Mouse (Mus musculus): ENCODE data around the gene Pcmtd2. TPM values are rescaled to one million over a fixed set of nuclear protein-coding genes. Genes with fewer than 3 reads are reported as not detected.

The Pcmtd2 gene
- polyA plus RNA-seq, 1 experiment = 7.6 TPM

DNA sequence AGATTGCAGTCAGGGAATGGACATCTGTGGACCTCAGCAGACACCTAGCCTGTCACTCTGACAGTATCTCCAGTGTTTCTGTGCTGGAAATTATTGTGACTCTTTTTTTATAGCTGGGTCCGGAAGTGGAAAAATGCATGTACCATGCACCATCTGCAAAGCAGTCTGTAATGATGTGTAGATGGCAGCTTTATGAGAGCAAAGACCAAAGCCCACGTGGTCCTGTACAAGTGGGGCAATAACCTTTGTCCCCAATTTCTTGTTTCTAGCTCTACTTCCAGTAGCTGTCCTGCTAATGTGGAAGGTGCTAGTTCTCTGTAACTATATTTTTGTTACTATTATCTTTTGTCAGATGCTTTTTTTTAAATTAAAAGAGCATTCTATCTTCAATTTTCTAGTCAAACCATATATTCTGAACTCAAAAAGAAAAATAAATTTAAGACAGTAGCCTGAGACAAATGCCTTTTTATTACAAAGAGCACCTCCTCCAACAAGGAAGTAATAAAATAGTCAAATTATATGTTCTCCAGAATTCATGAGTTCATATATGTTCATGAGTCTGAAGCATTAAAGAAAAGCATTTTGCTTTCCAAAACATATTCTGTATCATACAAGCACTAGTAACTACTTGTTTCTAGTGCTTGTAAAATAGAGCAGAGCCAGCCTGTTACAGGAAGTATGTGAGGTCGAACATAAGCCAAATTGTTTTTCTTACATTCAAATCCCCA is 45.5 kb downstream of the Pcmtd2 start:
- Histone ChIP-seq H3K36me3 (ENCODE audit: control insufficient read depth, insufficient read depth, low read length) (no peaks in the 10 kb centered on the region), H3K27ac (ENCODE audit: insufficient read depth, low read depth, low read length) (no peak overlapping the region), H3K27me3 (ENCODE audit: control insufficient read depth, insufficient read depth, low read length) (no peaks in the 10 kb centered on the region), H3K4me3 (ENCODE audit: low read depth, low read length) (no peak overlapping the region), H3K4me1 (ENCODE audit: control insufficient read depth, insufficient read depth, insufficient read length, low read length) (no peaks in the 10 kb centered on the region; the same call in 1 of the 2 replicates)
- WGBS = 27% methylated on average over 3 of the region's 3 CpGs
- TF ChIP-seq CTCF (IDR thresholded peaks at IDR 0.05; ENCODE audit: extremely low read depth, insufficient read length, insufficient replicate concordance, low read depth, low read length) = no peak
- no peak for TF ChIP-seq POLR2A (IDR thresholded peaks at IDR 0.05; ENCODE audit: low read depth, low read length)

Other genes with a start within 250 kb of the Pcmtd2 start
- gene Prpf6, start 246.0 kb upstream of the Pcmtd2 start, polyA plus RNA-seq (2012; rRNA removed) = 4.9 and 10.4 TPM in 2 replicates
- 12.7 and 15.7 TPM in 2 replicates for gene Zfp512b, start 245.1 kb upstream of the Pcmtd2 start, polyA plus RNA-seq (2012; rRNA removed)
- 13.6 and 26.0 TPM in 2 replicates for gene Samd10, start 238.6 kb upstream of the Pcmtd2 start, polyA plus RNA-seq (2012; rRNA removed)
- gene Gm29797, start 180.8 kb upstream of the Pcmtd2 start, polyA plus RNA-seq (2012; rRNA removed) = 0.29 and 0.42 TPM in 2 replicates
- gene Sox18, start 166.2 kb upstream of the Pcmtd2 start, polyA plus RNA-seq (2012; rRNA removed) = 39.0 and 59.8 TPM in 2 replicates
- gene Tcea2, start 157.5 kb upstream of the Pcmtd2 start, polyA plus RNA-seq (2012; rRNA removed) = 4.3 and 5.2 TPM in 2 replicates
- gene Rgs19, start 143.9 kb upstream of the Pcmtd2 start, polyA plus RNA-seq (2012; rRNA removed) = 19.9 and 24.1 TPM in 2 replicates
- gene Lkaaear1, start 139.4 kb upstream of the Pcmtd2 start, polyA plus RNA-seq (2012; rRNA removed) = not detected in 2 replicates
- gene Oprl1, start 122.8 kb upstream of the Pcmtd2 start, polyA plus RNA-seq (2012; rRNA removed) = 0.11 and 0.19 TPM in 2 replicates
- gene Myt1, start 74.5 kb upstream of the Pcmtd2 start, polyA plus RNA-seq (2012; rRNA removed) = 0.63 and 0.77 TPM in 2 replicates
- 1.4 and 1.5 TPM in 2 replicates for gene Polr3k, start 26.5 kb downstream of the Pcmtd2 start, polyA plus RNA-seq (2012; rRNA removed)
- gene Gm14496, start 153.3 kb downstream of the Pcmtd2 start, polyA plus RNA-seq (2012; rRNA removed) = not detected in 2 replicates

Data from small intestine, adult 2 months (tissue).